Comparison of ENCODE assay signal across 8 mouse cellular contexts in the genomic region with DNA sequence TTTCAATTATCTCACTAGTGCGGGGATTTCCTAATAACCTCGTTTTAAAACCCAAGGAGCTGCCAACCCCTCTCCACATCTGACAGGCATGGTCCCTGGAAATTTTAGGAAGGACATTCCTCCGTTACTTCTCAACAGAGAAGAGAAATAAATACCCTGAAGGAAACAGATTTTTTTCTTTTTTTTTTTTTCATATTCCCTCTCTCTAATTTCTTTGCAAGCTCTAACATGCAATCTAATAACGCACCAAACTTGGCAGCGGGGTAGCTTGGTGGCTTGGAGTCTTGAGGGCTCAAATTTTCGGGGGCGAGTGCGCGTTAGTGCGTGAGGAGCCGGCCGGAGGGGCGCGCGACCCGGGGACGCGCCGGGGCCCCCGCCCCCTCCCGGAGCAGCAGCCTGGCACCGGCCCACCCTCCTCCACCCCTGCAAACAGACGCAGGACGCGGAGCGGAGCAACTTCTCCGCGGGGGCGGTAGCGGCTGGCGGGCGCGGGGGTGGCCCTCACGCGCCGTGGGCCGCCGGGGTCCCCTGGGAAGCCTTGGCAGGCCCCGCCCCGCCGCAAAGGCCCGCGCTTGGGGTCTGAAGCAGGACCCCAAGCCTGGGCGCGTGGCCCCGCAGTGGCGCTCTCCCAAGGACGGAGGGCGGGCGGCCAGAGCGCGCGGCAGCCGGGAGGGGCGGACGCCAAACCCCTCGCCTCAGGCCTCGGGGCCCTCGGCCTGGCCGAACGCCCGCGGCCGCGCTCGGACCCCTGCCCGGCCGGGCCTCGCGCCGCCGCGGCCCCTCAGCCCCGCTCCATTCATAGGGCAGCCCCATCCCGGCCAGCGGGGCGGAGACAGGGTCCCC. TPM values are rescaled to one million over a fixed set of nuclear protein-coding genes. Genes with fewer than 3 reads are reported as not detected.
A peak's percentile ranks its signal among the peaks of the same experiment; 100 is the strongest.
DNase-seq lines count a peak whose midpoint lies in the region; ATAC-seq and TF ChIP-seq lines count a peak whose summit lies in the region.

No protein-coding gene starts in this region.

- ATAC-seq in forebrain, embryonic 14.5 days = peak; percentile 65

- in situ Hi-C loops in ES-E14 (cut with MboI; ENCODE audit: low sequenced_read_pairs in 2 of 2, unreplicated experiment in 2 of 2) = no loop called here

- H3K9ac ChIP-seq in ES-E14 (ENCODE audit: insufficient read depth, low read depth, low read length, poor library complexity, severe bottlenecking) = peak overlapping the region; percentile 93
- H3K9ac ChIP-seq in forebrain, embryonic 14.5 days (ENCODE audit: low read length) = peak overlapping the region; percentile 88

- DNase-seq in ES-E14 (ENCODE audit: low read depth, low spot score) = no peak
- peak; percentile 59 for DNase-seq in adrenal gland, postnatal 25 days
- peak; percentile 53 for DNase-seq in forebrain, embryonic 14.5 days (ENCODE audit: low spot score)
- peak; percentile 60 to 63 for DNase-seq in heart, postnatal 10 days
- peak; percentile 40 to 48 for DNase-seq in layer of hippocampus, postnatal 14 days (ENCODE audit: low spot score in 2 of 2)
- DNase-seq in lung, postnatal 25 days (ENCODE audit: low spot score) = peak; percentile 43
- no peak for DNase-seq in yolk sac, embryonic 10.5 days (ENCODE audit: low spot score)

- no peaks in the 10 kb centered on the region for H3K27me3 ChIP-seq in forebrain, embryonic 14.5 days (replicated peaks; ENCODE audit: control insufficient read depth, insufficient read depth, low read length)
- H3K27me3 ChIP-seq in small intestine, adult 2 months (ENCODE audit: control insufficient read depth, insufficient read depth, low read length) = no peaks in the 10 kb centered on the region

- TF ChIP-seq CTCF in small intestine, adult 2 months (IDR thresholded peaks at IDR 0.05; ENCODE audit: extremely low read depth, insufficient read length, insufficient replicate concordance, low read depth, low read length) = no peak

- H3K27ac ChIP-seq in ES-E14 (ENCODE audit: insufficient read depth, low read depth, low read length, poor library complexity, severe bottlenecking) = peak overlapping the region; percentile 91
- peak overlapping the region; percentile 97 for H3K27ac ChIP-seq in forebrain, embryonic 14.5 days (ENCODE audit: low read depth, low read length)
- H3K27ac ChIP-seq in small intestine, adult 2 months (ENCODE audit: insufficient read depth, low read depth, low read length) = peak overlapping the region; percentile 57

- H3K4me2 ChIP-seq in forebrain, embryonic 14.5 days (ENCODE audit: low read length) = peak overlapping the region; percentile 66

- no peaks in the 10 kb centered on the region for H3K9me3 ChIP-seq in ES-E14 (ENCODE audit: control insufficient read depth, insufficient read depth, low read depth, low read length)
- H3K9me3 ChIP-seq in forebrain, embryonic 14.5 days (replicated peaks; ENCODE audit: control insufficient read depth, low read length) = no peaks in the 10 kb centered on the region

- intact Hi-C loops in heart, postnatal 10 days (cut with DNase I) = no loop called here

- H3K4me1 ChIP-seq in ES-E14 (ENCODE audit: control insufficient read depth in 2 of 2, insufficient read depth in 2 of 2, low read length in 2 of 2, poor library complexity in 1 of 2) = peaks cover 0 to 6% of the 10 kb centered on the region in 2 experiments; a peak in 1 of 4 replicates
- peaks cover 19% of the 10 kb centered on the region for H3K4me1 ChIP-seq in forebrain, embryonic 14.5 days (ENCODE audit: control insufficient read depth, insufficient read depth, low read length)
- peaks cover 2% of the 10 kb centered on the region; the same call in 1 of the 2 replicates for H3K4me1 ChIP-seq in small intestine, adult 2 months (ENCODE audit: control insufficient read depth, insufficient read depth, insufficient read length, low read length)

- no peak for TF ChIP-seq POLR2A in small intestine, adult 2 months (IDR thresholded peaks at IDR 0.05; ENCODE audit: low read depth, low read length)

- H3K4me3 ChIP-seq in ES-E14 (ENCODE audit: insufficient read depth in 1 of 2, low read depth in 1 of 2, low read length in 2 of 2, poor library complexity in 1 of 2, severe bottlenecking in 1 of 2) = peak overlapping the region; percentile 93 to 99
- peak overlapping the region; percentile 94 for H3K4me3 ChIP-seq in forebrain, embryonic 14.5 days (ENCODE audit: low read depth, low read length)
- peak overlapping the region; percentile 79 for H3K4me3 ChIP-seq in small intestine, adult 2 months (ENCODE audit: low read depth, low read length)

- no peaks in the 10 kb centered on the region for H3K36me3 ChIP-seq in ES-E14 (ENCODE audit: control insufficient read depth, insufficient read depth, low read length, poor library complexity, severe bottlenecking)
- no peaks in the 10 kb centered on the region for H3K36me3 ChIP-seq in forebrain, embryonic 14.5 days (ENCODE audit: control insufficient read depth, insufficient read depth, low read length)
- no peaks in the 10 kb centered on the region for H3K36me3 ChIP-seq in small intestine, adult 2 months (ENCODE audit: control insufficient read depth, insufficient read depth, low read length)

- under 1% methylated on average over 39 of the region's 77 CpGs for WGBS in forebrain, embryonic 14.5 days
- 1% methylated on average over 74 of the region's 77 CpGs for WGBS in small intestine, adult 2 months

TF ChIP-seq in ES-E14, 5 proteins besides CTCF, POLR2A, EP300 and RAD21:
- TF ChIP-seq CHD2 (IDR thresholded peaks at IDR 0.05; ENCODE audit: low read depth, low read length) (no peak), HCFC1 (IDR thresholded peaks at IDR 0.05; ENCODE audit: borderline replicate concordance, insufficient read depth, low read length) (no peak), ZNF384 (IDR thresholded peaks at IDR 0.05; ENCODE audit: low read depth, low read length) (peak; percentile 17; the same call in 1 of the 2 replicates), ZC3H11A (IDR thresholded peaks at IDR 0.05; ENCODE audit: borderline replicate concordance, low read depth, low read length) (no peak)

RNA-seq across cellular contexts. Expression of a gene that starts 0.6 kb away (rescaled TPM):
- 50.7 and 64.7 TPM in 2 replicates for total RNA-seq in ES-E14 (2012; rRNA removed)
- total RNA-seq in adrenal gland, postnatal 25 days (2021) = 51.7 and 52.7 TPM in 2 replicates
- 25.5 and 32.9 TPM in 2 replicates for polyA plus RNA-seq in forebrain, embryonic 14.5 days (2014; fragmentation: Nextera tagmentation; extraction: Ambion mirVana)
- 10 to 100 TPM; 49.0 to 85.3 TPM for total RNA-seq in heart, postnatal 10 days (2021)
- total RNA-seq in layer of hippocampus, postnatal 14 days (2021) = 10 to 100 TPM; 56.7 to 68.5 TPM
- polyA plus RNA-seq in small intestine, adult 2 months (2012; rRNA removed) = 2.1 and 3.1 TPM in 2 replicates

Comparison
In these comparisons a context has a peak if more than half of its experiments do, and no peak if none do; other contexts are left out.
1. DNase-seq: peak in adrenal gland, postnatal 25 days (single experiment), forebrain, embryonic 14.5 days (single experiment), heart, postnatal 10 days (2 of 2), layer of hippocampus, postnatal 14 days (2 of 2) and lung, postnatal 25 days (single experiment); none in ES-E14 (single experiment) and yolk sac, embryonic 10.5 days (single experiment).
2. Peak in every context shown above with its lines, with median percentiles within 50 percentile points of each other: H3K27ac ChIP-seq and H3K4me3 ChIP-seq.